Mouse (Mus musculus) spleen, adult 2 months (tissue): ENCODE measurements around the gene Kcnk7. TPM values are rescaled to one million over a fixed set of nuclear protein-coding genes. Genes with fewer than 3 reads are reported as not detected.
A peak's percentile ranks its signal among the peaks of the same experiment; 100 is the strongest.

Experiments used
- DNase-seq, 2 experiments: peaks; one replicate each; pipeline versions ENCODE4 v3.0.0 to v3.0.0-alpha.2; 2012 to 2021; ENCODE audit warnings: low spot score in 2 of 2, low read depth in 1 of 2
- H3K27ac ChIP-seq: fragments of 200-500 bp; 2 replicates; pipeline ENCODE4 v1.5.1; 2012; ENCODE audit warnings: low read length, inconsistent platforms; ENCODE audit not compliant: insufficient read depth
- H3K27me3 ChIP-seq: fragments of 200-500 bp; 2 replicates; pipeline ENCODE4 v1.6.1; 2012; ENCODE audit warnings: mild to moderate bottlenecking, moderate library complexity, low read length, inconsistent platforms; ENCODE audit not compliant: control insufficient read depth, insufficient read depth
- H3K36me3 ChIP-seq: fragments of 200-500 bp; 2 replicates; pipeline ENCODE4 v1.6.1; 2012; ENCODE audit warnings: mild to moderate bottlenecking, low read length, inconsistent platforms; ENCODE audit not compliant: control insufficient read depth, insufficient read depth
- H3K4me1 ChIP-seq: fragments of 200-500 bp; 2 replicates; pipeline ENCODE4 v1.6.1; 2011; ENCODE audit warnings: inconsistent platforms; ENCODE audit not compliant: control insufficient read depth, insufficient read depth, insufficient read length
- H3K4me3 ChIP-seq: fragments of 200-500 bp; 2 replicates; pipeline ENCODE4 v1.5.1; 2011; ENCODE audit warnings: mild to moderate bottlenecking, inconsistent platforms; ENCODE audit not compliant: insufficient read depth, insufficient read length; ENCODE audit errors: extremely low read depth
- CTCF ChIP-seq: fragments of 200-500 bp; IDR thresholded peaks from 2 replicates; pipeline ENCODE4 v1.5.1; 2011; ENCODE audit warnings: mild to moderate bottlenecking, inconsistent platforms; ENCODE audit not compliant: insufficient read depth, insufficient read length, insufficient replicate concordance; ENCODE audit errors: extremely low read depth
- POLR2A ChIP-seq: fragments of 200-500 bp; IDR thresholded peaks from 2 replicates; pipeline ENCODE4 v1.6.1; 2011; ENCODE audit warnings: low read depth, low read length, inconsistent platforms
- WGBS: fragments of 180-500 bp; shearing (Covaris S2); methylation state at CpG from one replicate; pipeline ENCODE4 v1.1.7; 2018; 5-methylcytosine and 5-hydroxymethylcytosine counted together
- polyA plus RNA-seq: library from polyadenylated mRNA; depleted of rRNA; stranded (reverse); fragments of >200 nt; gene quantifications from 2 replicates; pipeline ENCODE4 v1.2.3, GENCODE M21; 2012

The Kcnk7 gene
- polyA plus RNA-seq, 1 experiment, result 0.19 TPM

GRCm38 (mm10) chr19:5741641-5742240 lies 37.6 kb downstream of the Kcnk7 start:
- WGBS, result under 1% methylated on average over 47 of the region's 55 CpGs
- H3K27ac ChIP-seq, result no peak overlapping the region
- peaks cover 9% of the 10 kb centered on the region; the same call in 1 of the 2 replicates for H3K4me1 ChIP-seq
- H3K36me3 ChIP-seq, result no peaks in the 10 kb centered on the region
- no peak for DNase-seq
- peaks cover 15% of the 10 kb centered on the region for H3K27me3 ChIP-seq
- H3K4me3 ChIP-seq, result peak overlapping the region; percentile 39; the same call in 1 of the 2 replicates
- TF ChIP-seq POLR2A, result no peak
- no peak for TF ChIP-seq CTCF

DNA sequence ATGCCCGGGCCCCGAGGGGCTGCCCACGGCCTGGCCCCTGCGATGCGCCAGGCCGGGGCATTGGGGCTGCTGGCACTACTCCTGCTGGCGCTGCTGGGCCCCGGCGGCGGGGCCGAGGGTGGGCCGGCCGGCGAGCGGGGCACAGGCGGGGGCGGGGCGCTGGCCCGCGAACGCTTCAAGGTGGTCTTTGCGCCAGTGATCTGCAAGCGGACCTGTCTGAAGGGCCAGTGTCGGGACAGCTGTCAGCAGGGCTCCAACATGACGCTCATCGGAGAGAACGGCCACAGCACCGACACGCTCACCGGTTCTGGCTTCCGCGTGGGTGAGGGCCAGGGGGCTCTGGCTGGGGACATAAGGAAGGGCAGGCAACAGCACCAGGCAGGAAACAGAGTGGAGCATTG lies 38.1 kb downstream of the Kcnk7 start:
- 17% methylated on average over 32 of the region's 32 CpGs for whole genome bisulfite sequencing
- DNase-seq, result no peak
- Histone ChIP-seq H3K4me1 (peaks cover 9% of the 10 kb centered on the region; the same call in 1 of the 2 replicates), H3K4me3 (peak overlapping the region; percentile 39; the same call in 1 of the 2 replicates), H3K27ac (no peak overlapping the region), H3K27me3 (peaks cover 15% of the 10 kb centered on the region), H3K36me3 (no peaks in the 10 kb centered on the region)
- TF ChIP-seq CTCF, result no peak
- no peak for TF ChIP-seq POLR2A

DNA sequence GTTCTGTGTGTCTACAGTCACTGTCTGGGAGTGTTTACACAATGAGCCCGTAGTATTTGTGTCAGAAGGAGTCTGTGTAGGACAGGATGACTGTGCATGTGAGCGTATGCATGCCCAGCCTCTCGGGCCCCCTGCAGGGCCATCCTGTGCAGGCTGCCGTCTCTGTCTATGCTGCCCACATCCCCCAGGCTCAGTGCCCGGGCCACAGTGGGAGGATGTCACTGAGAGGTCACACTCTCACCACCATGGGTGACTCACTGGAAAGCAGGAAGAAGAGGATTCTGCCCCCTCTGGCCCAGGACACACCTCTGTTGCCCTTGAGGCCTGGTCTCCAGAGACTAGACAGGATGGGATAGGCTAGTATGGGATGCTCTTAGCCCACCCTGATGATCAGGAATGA lies 39.4 kb downstream of the Kcnk7 start:
- Histone ChIP-seq H3K4me3 (no peak overlapping the region), H3K27ac (no peak overlapping the region), H3K4me1 (peaks cover 9% of the 10 kb centered on the region; the same call in 1 of the 2 replicates), H3K36me3 (no peaks in the 10 kb centered on the region), H3K27me3 (peaks cover 15% of the 10 kb centered on the region)
- TF ChIP-seq CTCF, result no peak
- no peak for TF ChIP-seq POLR2A
- no peak for DNase-seq
- 19% methylated on average over 5 of the region's 5 CpGs for WGBS

- WGBS, result 42% methylated on average over 36 of the region's 36 CpGs
- H3K27ac ChIP-seq, result no peak overlapping the region
- TF ChIP-seq POLR2A (no peak), CTCF (no peak)
- H3K4me1 ChIP-seq, result peaks cover 9% of the 10 kb centered on the region; the same call in 1 of the 2 replicates
- H3K27me3 ChIP-seq, result peaks cover 11% of the 10 kb centered on the region
- no peak for DNase-seq
- H3K36me3 ChIP-seq, result no peaks in the 10 kb centered on the region
- no peak overlapping the region for H3K4me3 ChIP-seq
Measured at GRCm38 (mm10) chr19:5745756-5746710, 41.9 kb downstream of the Kcnk7 start.

DNA sequence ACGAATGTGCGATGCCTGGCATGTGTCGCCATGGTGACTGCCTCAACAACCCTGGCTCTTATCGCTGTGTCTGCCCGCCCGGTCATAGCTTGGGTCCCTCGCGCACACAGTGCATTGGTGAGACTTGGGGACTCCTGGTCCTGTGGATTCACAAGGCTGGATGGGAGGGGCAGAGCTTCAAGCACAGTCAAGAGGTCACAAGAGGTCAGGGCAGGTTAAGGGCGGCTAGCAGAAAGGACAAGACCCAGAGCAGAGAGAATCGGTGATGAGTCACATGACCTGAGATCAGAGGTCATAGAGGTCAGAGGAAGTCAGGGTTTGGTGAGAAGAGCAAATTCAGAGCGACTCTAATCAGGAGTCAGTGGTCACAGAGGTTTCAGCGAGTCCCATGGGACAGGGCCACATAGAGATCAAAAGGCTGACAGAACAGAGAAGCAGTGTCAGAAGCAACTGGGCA lies 42.8 kb downstream of the Kcnk7 start:
- Histone ChIP-seq H3K4me3 (no peak overlapping the region), H3K27ac (no peak overlapping the region), H3K36me3 (no peaks in the 10 kb centered on the region), H3K27me3 (peaks cover 4% of the 10 kb centered on the region; the same call in 1 of the 2 replicates), H3K4me1 (peaks cover 7% of the 10 kb centered on the region)
- 72% methylated on average over 12 of the region's 12 CpGs for WGBS
- no peak for DNase-seq
- no peak for TF ChIP-seq CTCF
- TF ChIP-seq POLR2A, result no peak

- H3K27me3 ChIP-seq, result no peaks in the 10 kb centered on the region
- no peak for DNase-seq
- no peak overlapping the region for H3K27ac ChIP-seq
- TF ChIP-seq CTCF (no peak), POLR2A (no peak)
- H3K4me1 ChIP-seq, result peaks cover 3% of the 10 kb centered on the region; the same call in 1 of the 2 replicates
- 71% methylated on average over 6 of the region's 6 CpGs for WGBS
- H3K36me3 ChIP-seq, result no peaks in the 10 kb centered on the region
- no peak overlapping the region for H3K4me3 ChIP-seq
Measured at GRCm38 (mm10) chr19:5749476-5749875, 45.3 kb downstream of the Kcnk7 start.

DNA sequence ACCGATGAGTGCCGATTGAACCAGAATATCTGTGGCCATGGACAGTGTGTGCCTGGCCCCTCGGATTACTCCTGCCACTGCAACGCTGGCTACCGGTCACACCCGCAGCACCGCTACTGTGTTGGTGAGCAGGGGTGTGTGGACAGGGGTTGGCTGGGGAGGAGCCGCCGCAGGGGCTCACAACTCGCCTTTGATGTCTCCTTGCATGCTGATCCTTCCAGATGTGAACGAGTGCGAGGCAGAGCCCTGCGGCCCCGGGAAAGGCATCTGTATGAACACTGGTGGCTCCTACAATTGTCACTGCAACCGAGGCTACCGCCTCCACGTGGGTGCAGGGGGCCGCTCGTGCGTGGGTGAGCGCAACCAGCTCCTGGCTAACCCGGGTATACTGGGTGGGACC lies 46.8 kb downstream of the Kcnk7 start:
- H3K36me3 ChIP-seq, result no peaks in the 10 kb centered on the region
- TF ChIP-seq CTCF (no peak), POLR2A (no peak)
- H3K27ac ChIP-seq, result no peak overlapping the region
- DNase-seq, result no peak
- no peaks in the 10 kb centered on the region for H3K27me3 ChIP-seq
- peaks cover 3% of the 10 kb centered on the region; the same call in 1 of the 2 replicates for H3K4me1 ChIP-seq
- WGBS, result 69% methylated on average over 22 of the region's 22 CpGs
- H3K4me3 ChIP-seq, result no peak overlapping the region
